Mouse (Mus musculus) kidney, postnatal 36 days (tissue): ENCODE measurements at regions not wholly inside any gene's neighbourhood (a gene's known extent, or its start where the extent isn't known, plus 50 kb on each side); places are given as distances from the start of the nearest gene placed in this dataset.

ENCODE experiments used
- DNase-seq, 2 experiments: peaks; one replicate each; pipeline ENCODE4 v3.0.0; 2021 to 2022; ENCODE audit warnings: mixed read lengths in 2 of 2

GRCm38 (mm10) chr12:13164791-13165190, 84.2 kb downstream of the Ddx1 start:
- DNase-seq, result peak in 1 of 2 experiments; percentile 73

- DNase-seq, result peak; percentile 26 to 65
These were observed 88.0 kb downstream of the Ddx1 start for GRCm38 (mm10) chr12:13161051-13161450.

GRCm38 (mm10) chr12:13159346-13160055, 89.5 kb downstream of the Ddx1 start:
- no peak for DNase-seq

- no peak for DNase-seq
These were observed 91.2 kb downstream of the Ddx1 start for GRCm38 (mm10) chr12:13157666-13158381.

GRCm38 (mm10) chr12:13157089-13157488, 91.9 kb downstream of the Ddx1 start:
- no peak for DNase-seq

GRCm38 (mm10) chr12:13150751-13151150, 98.3 kb downstream of the Ddx1 start:
- peak; percentile 21 to 32 for DNase-seq

- DNase-seq, result no peak
These were observed 101.8 kb downstream of the Ddx1 start for GRCm38 (mm10) chr12:13147251-13147650.

- peak; percentile 71 to 84 for DNase-seq
These were observed 103.6 kb downstream of the Ddx1 start for GRCm38 (mm10) chr12:13145186-13146115.

- DNase-seq, result no peak
These were observed 104.3 kb downstream of the Ddx1 start for GRCm38 (mm10) chr12:13144739-13145138.

GRCm38 (mm10) chr12:13140636-13141035, 108.4 kb downstream of the Ddx1 start:
- DNase-seq, result no peak

- no peak for DNase-seq
These were observed 109.8 kb downstream of the Ddx1 start for GRCm38 (mm10) chr12:13139189-13139588.

- DNase-seq, result peak in 1 of 2 experiments; percentile 21
These were observed 114.8 kb downstream of the Ddx1 start for GRCm38 (mm10) chr12:13134168-13134567.

GRCm38 (mm10) chr12:13129677-13130082, 119.3 kb downstream of the Ddx1 start:
- peak; percentile 75 to 89 for DNase-seq

GRCm38 (mm10) chr12:13127407-13127806, 121.6 kb downstream of the Ddx1 start:
- DNase-seq, result no peak

GRCm38 (mm10) chr12:13125054-13125453, 124.0 kb downstream of the Ddx1 start:
- no peak for DNase-seq

- peak; percentile 49 to 51 for DNase-seq
These were observed 126.7 kb downstream of the Ddx1 start for GRCm38 (mm10) chr12:13122282-13122681.

- peak; percentile 14 to 24 for DNase-seq
These were observed 128.4 kb downstream of the Ddx1 start for GRCm38 (mm10) chr12:13120581-13120980.

- DNase-seq, result peak; percentile 34 to 56
These were observed 129.4 kb downstream of the Ddx1 start for GRCm38 (mm10) chr12:13119653-13120052.

- peak in 1 of 2 experiments; percentile 27 for DNase-seq
These were observed 131.0 kb downstream of the Ddx1 start for GRCm38 (mm10) chr12:13118026-13118425.

- no peak for DNase-seq
These were observed 134.7 kb downstream of the Ddx1 start for GRCm38 (mm10) chr12:13114341-13114740.

GRCm38 (mm10) chr12:13106931-13107330, 142.1 kb downstream of the Ddx1 start:
- no peak for DNase-seq

GRCm38 (mm10) chr12:13100505-13101354, 148.3 kb downstream of the Ddx1 start:
- DNase-seq, result no peak
